Mouse (Mus musculus): ENCODE data around the gene Nipal1.

- TF ChIP-seq TCF12 (IDR thresholded peaks at IDR 0.05; ENCODE audit: low read depth, low read length) (no peak), HCFC1 (IDR thresholded peaks at IDR 0.05; ENCODE audit: low read depth, low read length) (no peak)
These were observed 18.8 kb downstream of the Nipal1 start for GRCm38 (mm10) chr5:72666428-72666827.

Measured in CH12.LX (cell line).